Mouse (Mus musculus) frontal cortex, postnatal 36 days (tissue): ENCODE measurements around the gene Ppp1cb.
"Not testable (repeated sequence)": the region's sequence is repeated elsewhere in the genome, so short reads cannot be mapped to it uniquely, and the experiment has no call there.

Experiments used
- DNase-seq, 2 experiments: peaks; one replicate each; pipeline ENCODE4 v3.0.0; 2022; ENCODE audit warnings: low spot score in 2 of 2

Gene Ppp1cb

GRCm38 (mm10) chr5:32458408-32459143, at the start of gene Ppp1cb:
Ppp1cb (plus strand) TSS chr5:32458843.
- DNase-seq: peak; percentile 97

GRCm38 (mm10) chr5:32409747-32410146, 48.9 kb upstream of the Ppp1cb start:
- no peak for DNase-seq

- no peak for DNase-seq
Measured at GRCm38 (mm10) chr5:32410954-32411688, 47.5 kb upstream of the Ppp1cb start.

- no peak for DNase-seq
Measured at GRCm38 (mm10) chr5:32412186-32412950, 46.3 kb upstream of the Ppp1cb start.

GRCm38 (mm10) chr5:32413083-32413482, 45.6 kb upstream of the Ppp1cb start:
- DNase-seq: no peak

- no peak for DNase-seq
Measured at GRCm38 (mm10) chr5:32413569-32413968, 45.1 kb upstream of the Ppp1cb start.

GRCm38 (mm10) chr5:32414461-32414985, 44.1 kb upstream of the Ppp1cb start:
- peak; percentile 19 to 23 for DNase-seq

- DNase-seq: no peak
Measured at GRCm38 (mm10) chr5:32415554-32415953, 43.1 kb upstream of the Ppp1cb start.

GRCm38 (mm10) chr5:32416881-32417280, 41.8 kb upstream of the Ppp1cb start:
- DNase-seq: no peak

- no peak for DNase-seq
Measured at GRCm38 (mm10) chr5:32422081-32422589, 36.5 kb upstream of the Ppp1cb start.

- no peak for DNase-seq
Measured at GRCm38 (mm10) chr5:32423339-32424046, 35.1 kb upstream of the Ppp1cb start.

GRCm38 (mm10) chr5:32424464-32424863, 34.2 kb upstream of the Ppp1cb start:
- no peak for DNase-seq

- DNase-seq: no peak
Measured at GRCm38 (mm10) chr5:32425485-32426171, 33.0 kb upstream of the Ppp1cb start.

- no peak for DNase-seq
Measured at GRCm38 (mm10) chr5:32430399-32430798, 28.2 kb upstream of the Ppp1cb start.

GRCm38 (mm10) chr5:32434346-32434745, 24.3 kb upstream of the Ppp1cb start:
- not testable (repeated sequence) for DNase-seq

GRCm38 (mm10) chr5:32435612-32436011, 23.0 kb upstream of the Ppp1cb start:
- DNase-seq: no peak

GRCm38 (mm10) chr5:32437901-32438563, 20.6 kb upstream of the Ppp1cb start:
- DNase-seq: no peak

- no peak for DNase-seq
Measured at GRCm38 (mm10) chr5:32438564-32438922, 20.1 kb upstream of the Ppp1cb start.

- no peak for DNase-seq
Measured at GRCm38 (mm10) chr5:32441336-32441735, 17.3 kb upstream of the Ppp1cb start.

GRCm38 (mm10) chr5:32441992-32442575, 16.6 kb upstream of the Ppp1cb start:
- DNase-seq: no peak
